Mouse (Mus musculus) heart, postnatal 0 days (tissue): ENCODE measurements around the gene Hrc. TPM values are rescaled to one million over a fixed set of nuclear protein-coding genes. Genes with fewer than 3 reads are reported as not detected.

Experiments
- ATAC-seq: fragments of 200-750 bp; cut with Nextera tagmentation; 2 replicates; pipeline ENCODE4 v1.8.0; 2017; ENCODE audit warnings: low read depth, moderate number of reproducible peaks, moderate library complexity; ENCODE audit not compliant: insufficient read depth
- DNase-seq: peaks from one replicate; pipeline ENCODE4 v3.0.0-alpha.2; 2016; ENCODE audit warnings: low spot score
- H3K27ac ChIP-seq: fragments of 300-500 bp; sonication (generic); 2 replicates; pipeline ENCODE4 v1.5.1; 2014; ENCODE audit warnings: low read depth, mild to moderate bottlenecking
- H3K27me3 ChIP-seq: fragments of 300-500 bp; sonication (generic); 2 replicates; pipeline ENCODE4 v1.6.1; 2014; ENCODE audit warnings: low read length, mixed read lengths; ENCODE audit not compliant: control insufficient read depth, insufficient read depth
- H3K36me3 ChIP-seq: fragments of 300-500 bp; sonication (generic); replicated peaks from 2 replicates; pipeline ENCODE4 v1.6.1; 2014; ENCODE audit warnings: low read length, mixed read lengths; ENCODE audit not compliant: control insufficient read depth, insufficient read depth
- H3K4me1 ChIP-seq: fragments of 300-500 bp; sonication (generic); 2 replicates; pipeline ENCODE4 v1.6.1; 2014; ENCODE audit warnings: antibody characterized with exemption; ENCODE audit not compliant: control insufficient read depth, insufficient read depth
- H3K4me2 ChIP-seq: fragments of 300-500 bp; sonication (generic); 2 replicates; pipeline ENCODE4 v1.6.1; 2014; ENCODE audit warnings: low read depth, mild to moderate bottlenecking, low read length, moderate library complexity
- H3K4me3 ChIP-seq: fragments of 300-500 bp; sonication (generic); 2 replicates; pipeline ENCODE4 v1.5.1; 2014; ENCODE audit warnings: low read depth, low read length
- H3K9ac ChIP-seq: fragments of 300-500 bp; sonication (generic); replicated peaks from 2 replicates; pipeline ENCODE4 v1.6.1; 2014; ENCODE audit warnings: low read depth, low read length, mixed read lengths
- H3K9me3 ChIP-seq: fragments of 300-500 bp; sonication (generic); replicated peaks from 2 replicates; pipeline ENCODE4 v1.6.1; 2016; ENCODE audit warnings: low read length; ENCODE audit not compliant: control insufficient read depth
- CTCF ChIP-seq: IDR thresholded peaks from 2 replicates; pipeline ENCODE4 v1.5.1; 2016; ENCODE audit warnings: antibody characterized with exemption, control low read depth, low read depth
- EP300 ChIP-seq: IDR thresholded peaks from 2 replicates; pipeline ENCODE4 v1.6.1; 2016; ENCODE audit warnings: antibody characterized with exemption, low read depth
- WGBS: fragments of 180-500 bp; shearing (Covaris S2); extraction: QIAGEN DNeasy Blood & Tissue Kit; methylation state at CpG from one replicate; pipeline ENCODE4 v1.1.7; 2014; 5-methylcytosine and 5-hydroxymethylcytosine counted together
- polyA plus RNA-seq: library from polyadenylated mRNA; unstranded; fragments of >200 nt; fragmentation: Nextera tagmentation; extraction: Ambion mirVana; gene quantifications from 2 replicates; pipeline ENCODE4 v1.2.1, GENCODE M21; 2015
- total RNA-seq: library from RNA; depleted of rRNA; stranded (reverse); fragments of >200 nt; gene quantifications from 2 replicates; pipeline ENCODE4 v1.2.3, GENCODE M21; 2014; ENCODE audit warnings: low replicate concordance

The Hrc gene
- total and polyA plus RNA-seq, 2 experiments from 2014 or later = 39.7 to 45.9 TPM

DNA sequence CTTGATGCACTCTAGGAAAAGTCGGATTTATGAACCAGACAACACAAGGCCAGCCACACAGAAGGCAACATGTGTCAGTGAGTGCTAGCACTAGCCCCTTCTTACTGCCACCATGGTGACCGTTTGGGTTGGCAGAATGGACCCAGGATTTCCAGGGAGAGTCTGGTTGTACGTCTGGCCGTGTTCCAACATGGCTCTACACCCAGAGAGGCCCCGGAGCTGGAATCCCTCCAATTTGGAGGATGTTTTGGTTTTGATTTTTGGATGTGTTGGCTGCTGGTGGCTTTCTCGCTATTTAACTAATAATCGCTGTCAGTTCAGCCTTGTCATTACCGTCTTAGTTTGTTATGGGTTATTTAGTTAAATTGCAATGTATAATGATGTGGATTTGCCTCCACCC lies 32.5 kb upstream of the Hrc start:
- no peaks in the 10 kb centered on the region for H3K27me3 ChIP-seq
- H3K4me3 ChIP-seq = no peak overlapping the region
- H3K4me2 ChIP-seq = no peak overlapping the region
- H3K4me1 ChIP-seq = no peaks in the 10 kb centered on the region
- no peak for ATAC-seq
- TF ChIP-seq CTCF = no peak
- TF ChIP-seq EP300 = no peak
- no peak for DNase-seq
- H3K27ac ChIP-seq = no peak overlapping the region
- no peaks in the 10 kb centered on the region for H3K9me3 ChIP-seq
- peaks cover 47% of the 10 kb centered on the region for H3K36me3 ChIP-seq
- WGBS = 56% methylated on average over 8 of the region's 8 CpGs
- H3K9ac ChIP-seq = no peak overlapping the region

- no peak overlapping the region; the same call in 1 of the 2 replicates for H3K4me2 ChIP-seq
- ATAC-seq = no peak
- H3K4me1 ChIP-seq = no peaks in the 10 kb centered on the region
- 55% methylated on average over 12 of the region's 13 CpGs for WGBS
- no peak overlapping the region for H3K27ac ChIP-seq
- no peaks in the 10 kb centered on the region for H3K27me3 ChIP-seq
- TF ChIP-seq EP300 (no peak), CTCF (no peak)
- H3K9me3 ChIP-seq = no peaks in the 10 kb centered on the region
- DNase-seq = no peak
- H3K9ac ChIP-seq = no peak overlapping the region
- peaks cover 56% of the 10 kb centered on the region for H3K36me3 ChIP-seq
- H3K4me3 ChIP-seq = no peak overlapping the region
These were observed 30.2 kb upstream of the Hrc start for GRCm38 (mm10) chr7:45304869-45305268.

DNA sequence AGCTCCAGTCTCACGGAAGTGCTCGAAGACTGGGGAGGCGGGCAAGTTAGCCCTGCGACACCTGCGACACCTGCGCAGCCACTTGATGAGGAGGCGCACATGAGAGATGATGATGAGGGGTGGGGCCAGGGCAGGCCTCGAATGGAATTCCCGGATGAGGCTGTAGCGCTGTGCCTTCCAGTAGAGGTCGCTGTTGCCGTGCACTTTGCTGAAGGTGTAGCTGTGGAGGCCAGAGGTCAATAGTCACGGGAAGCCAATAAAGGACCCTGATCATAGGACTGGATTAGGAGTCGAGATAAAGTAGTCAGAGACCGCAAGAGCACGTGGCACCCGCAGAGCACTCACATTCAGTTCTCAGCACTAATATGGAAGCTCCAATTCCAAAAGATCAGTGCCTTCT lies 29.8 kb upstream of the Hrc start:
- Histone ChIP-seq H3K9me3 (no peaks in the 10 kb centered on the region), H3K9ac (no peak overlapping the region), H3K36me3 (peaks cover 60% of the 10 kb centered on the region), H3K4me1 (no peaks in the 10 kb centered on the region), H3K27ac (no peak overlapping the region), H3K4me2 (no peak overlapping the region; the same call in 1 of the 2 replicates), H3K4me3 (no peak overlapping the region), H3K27me3 (no peaks in the 10 kb centered on the region)
- TF ChIP-seq EP300 = no peak
- peak; percentile 73 for TF ChIP-seq CTCF
- DNase-seq = peak; percentile 42
- 0 out of 2 replicates have a peak, but pooled peaks have one; percentile 42 for ATAC-seq
- WGBS = 24% methylated on average over 16 of the region's 17 CpGs

- H3K27ac ChIP-seq = no peak overlapping the region
- no peak for DNase-seq
- WGBS = 75% methylated on average over 15 of the region's 15 CpGs
- no peak overlapping the region for H3K4me3 ChIP-seq
- 0 out of 2 replicates have a peak, but pooled peaks cover 4% of the 10 kb centered on the region for H3K4me1 ChIP-seq
- H3K4me2 ChIP-seq = no peak overlapping the region
- ATAC-seq = no peak
- H3K9ac ChIP-seq = no peak overlapping the region
- TF ChIP-seq CTCF = no peak
- TF ChIP-seq EP300 = no peak
- no peaks in the 10 kb centered on the region for H3K27me3 ChIP-seq
- H3K9me3 ChIP-seq = no peaks in the 10 kb centered on the region
- peaks cover 49% of the 10 kb centered on the region for H3K36me3 ChIP-seq
These were observed 26.4 kb upstream of the Hrc start for GRCm38 (mm10) chr7:45308551-45309240.

DNA sequence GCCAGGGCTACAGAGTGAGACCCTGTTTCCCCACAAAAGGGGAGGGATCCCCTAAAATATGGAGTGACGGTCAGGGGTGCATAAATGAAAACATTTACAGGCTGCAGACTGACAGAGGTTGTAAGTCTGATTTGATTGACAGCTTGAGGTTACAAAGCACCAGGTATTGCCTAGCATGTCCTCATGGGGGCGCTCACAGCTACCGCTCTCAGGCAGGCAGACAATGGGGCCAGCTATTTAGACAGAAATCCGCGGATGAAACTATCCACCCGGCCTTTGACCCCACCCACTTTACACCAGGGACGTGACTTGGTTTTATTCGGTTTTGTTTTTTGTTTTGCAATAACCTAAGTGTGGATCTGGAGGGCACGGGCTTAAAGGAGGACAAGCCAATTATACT lies 25.6 kb upstream of the Hrc start:
- H3K27ac ChIP-seq = no peak overlapping the region
- DNase-seq (peak; percentile 74), ATAC-seq (no peak)

GRCm38 (mm10) chr7:45312023-45312422 lies 23.1 kb upstream of the Hrc start:
- DNase-seq (no peak), ATAC-seq (peak; percentile 51; the same call in 1 of the 2 replicates)
- Histone ChIP-seq H3K36me3 (peaks cover 40% of the 10 kb centered on the region), H3K4me3 (no peak overlapping the region), H3K9ac (no peak overlapping the region), H3K4me1 (0 out of 2 replicates have a peak, but pooled peaks cover 4% of the 10 kb centered on the region), H3K4me2 (no peak overlapping the region), H3K27ac (no peak overlapping the region), H3K9me3 (no peaks in the 10 kb centered on the region), H3K27me3 (no peaks in the 10 kb centered on the region)
- WGBS = 46% methylated on average over 8 of the region's 8 CpGs
- no peak for TF ChIP-seq EP300
- TF ChIP-seq CTCF = no peak

More for the DNA sequence above, 25.6 kb upstream of the Hrc start:
- H3K9ac ChIP-seq = no peak overlapping the region
- no peaks in the 10 kb centered on the region for H3K9me3 ChIP-seq
- WGBS = 17% methylated on average over 9 of the region's 9 CpGs
- H3K4me3 ChIP-seq = no peak overlapping the region
- peaks cover 46% of the 10 kb centered on the region for H3K36me3 ChIP-seq
- H3K27me3 ChIP-seq = no peaks in the 10 kb centered on the region
- TF ChIP-seq CTCF (peak; percentile 75), EP300 (no peak)
- H3K4me2 ChIP-seq = no peak overlapping the region
- H3K4me1 ChIP-seq = 0 out of 2 replicates have a peak, but pooled peaks cover 4% of the 10 kb centered on the region
